Mouse (Mus musculus) stomach, postnatal 0 days (tissue): ENCODE measurements around the gene Ddx28.

ENCODE experiments used
- CTCF ChIP-seq: IDR thresholded peaks from 2 replicates; pipeline ENCODE4 v1.5.1; 2016; ENCODE audit warnings: antibody characterized with exemption, low read depth, mild to moderate bottlenecking, moderate library complexity
- EP300 ChIP-seq: optimal IDR thresholded peaks from 2 replicates; pipeline ENCODE3; 2016; ENCODE audit warnings: antibody characterized with exemption

DNA sequence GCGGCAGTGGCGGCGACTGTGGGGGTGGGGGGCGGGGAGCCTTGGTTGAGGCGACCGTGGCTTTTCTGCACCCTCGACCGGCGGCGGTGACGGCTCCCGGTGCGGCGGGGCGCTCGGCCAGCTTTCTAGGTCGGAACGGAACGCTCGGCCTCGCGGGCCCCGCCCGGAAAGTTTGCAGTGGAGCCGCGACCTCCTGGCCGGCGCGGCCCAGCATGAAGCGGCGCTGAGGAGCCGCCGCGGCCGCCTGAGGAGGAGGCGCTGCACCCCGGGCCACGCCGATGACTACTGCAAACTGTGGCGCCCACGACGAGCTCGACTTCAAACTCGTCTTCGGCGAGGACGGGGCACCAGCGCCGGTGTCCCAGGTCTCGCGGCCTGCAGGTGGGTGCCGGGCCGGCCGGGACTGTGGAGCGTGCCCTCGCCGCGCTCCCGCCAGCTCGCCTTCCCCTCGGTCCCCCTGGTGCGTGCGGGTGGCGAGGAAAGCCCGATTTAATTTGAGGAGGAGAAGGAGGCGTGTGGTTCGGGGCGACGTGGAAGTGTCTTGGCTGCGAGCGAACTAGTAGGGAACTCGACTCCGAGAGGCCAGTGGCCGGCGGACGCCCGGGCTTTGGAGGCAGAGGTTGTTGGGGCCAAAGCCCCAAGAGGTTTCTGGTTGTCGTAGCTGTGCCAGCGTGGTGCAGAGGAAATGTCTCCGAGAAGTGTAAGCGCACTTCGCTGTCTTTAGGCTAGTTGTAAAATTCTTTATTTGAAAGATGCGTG lies 48.1 kb upstream of the Ddx28 start:
- TF ChIP-seq CTCF (no peak), EP300 (no peak)
